Mouse (Mus musculus) hindbrain, embryonic 14.5 days (tissue): Measurements from ENCODE around the gene Creb3l2. TPM values are rescaled to one million over a fixed set of nuclear protein-coding genes. Genes with fewer than 3 reads are reported as not detected.
"Not testable (repeated sequence)": the region's sequence is repeated elsewhere in the genome, so short reads cannot be mapped to it uniquely, and the experiment has no call there.

ENCODE experiments used
- ATAC-seq: fragments of 200-750 bp; cut with Nextera tagmentation; 2 replicates; pipeline ENCODE4 v1.8.0; 2017; ENCODE audit warnings: moderate number of reproducible peaks, mild to moderate bottlenecking, moderate TSS enrichment, moderate library complexity; ENCODE audit not compliant: low FRiP score
- DNase-seq: peaks from one replicate; pipeline ENCODE4 v3.0.0-alpha.2; 2015; ENCODE audit warnings: low spot score
- H3K27ac ChIP-seq: fragments of 300-500 bp; sonication (generic); 2 replicates; pipeline ENCODE4 v1.5.1; 2014; ENCODE audit warnings: mild to moderate bottlenecking, moderate library complexity
- H3K27me3 ChIP-seq: fragments of 300-500 bp; sonication (generic); 2 replicates; pipeline ENCODE4 v1.6.1; 2014; ENCODE audit warnings: mild to moderate bottlenecking, low read length, mixed read lengths; ENCODE audit not compliant: control insufficient read depth, insufficient read depth
- H3K36me3 ChIP-seq: fragments of 300-500 bp; sonication (generic); replicated peaks from 2 replicates; pipeline ENCODE4 v1.6.1; 2014; ENCODE audit not compliant: control insufficient read depth, insufficient read depth
- H3K4me1 ChIP-seq: fragments of 300-500 bp; sonication (generic); replicated peaks from 2 replicates; pipeline ENCODE4 v1.6.1; 2014; ENCODE audit warnings: antibody characterized with exemption, low read length, mixed read lengths; ENCODE audit not compliant: control insufficient read depth, insufficient read depth
- H3K4me2 ChIP-seq: fragments of 300-500 bp; sonication (generic); replicated peaks from 2 replicates; pipeline ENCODE4 v1.6.1; 2014; ENCODE audit warnings: mild to moderate bottlenecking, moderate library complexity
- H3K4me3 ChIP-seq: fragments of 300-500 bp; sonication (generic); replicated peaks from 2 replicates; pipeline ENCODE4 v1.5.1; 2014; ENCODE audit warnings: mild to moderate bottlenecking, low read length
- H3K9ac ChIP-seq: fragments of 300-500 bp; sonication (generic); 2 replicates; pipeline ENCODE4 v1.6.1; 2014
- H3K9me3 ChIP-seq: fragments of 300-500 bp; sonication (generic); 2 replicates; pipeline ENCODE4 v1.6.1; 2016; ENCODE audit warnings: low read length; ENCODE audit not compliant: control insufficient read depth
- WGBS: fragments of 180-500 bp; shearing (Covaris S2); extraction: QIAGEN DNeasy Blood & Tissue Kit; methylation state at CpG from one replicate; pipeline ENCODE4 v1.1.7; 2014; 5-methylcytosine and 5-hydroxymethylcytosine counted together
- polyA plus RNA-seq: library from polyadenylated mRNA; unstranded; fragments of >200 nt; fragmentation: Nextera tagmentation; extraction: Ambion mirVana; gene quantifications from 2 replicates; pipeline ENCODE4 v1.2.1, GENCODE M21; 2014

The Creb3l2 gene
- polyA plus RNA-seq, 1 experiment from 2014 or later, result 5.5 TPM

DNA sequence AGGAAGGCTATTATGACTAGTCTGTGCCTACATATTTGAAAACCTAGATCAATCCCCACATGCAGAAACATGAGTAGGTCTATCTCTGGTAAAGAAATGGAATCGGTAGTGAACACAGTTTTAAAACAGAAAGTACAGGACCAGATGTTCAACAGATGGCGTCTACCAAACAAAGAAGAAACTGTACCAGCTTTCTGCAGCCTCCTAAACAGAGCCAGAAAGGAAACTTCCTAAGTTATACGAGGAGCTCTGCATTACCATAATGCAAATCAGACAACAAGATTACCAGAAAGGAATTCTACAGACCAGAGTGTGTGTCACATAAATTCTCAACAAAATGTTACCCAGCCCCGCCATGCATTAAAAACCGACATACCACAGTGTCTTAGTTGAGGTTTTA is 23.9 kb upstream of the Creb3l2 start:
- no peaks in the 10 kb centered on the region for H3K9me3 ChIP-seq
- no peak overlapping the region for H3K27ac ChIP-seq
- H3K36me3 ChIP-seq, result no peaks in the 10 kb centered on the region
- ATAC-seq, result no peak
- H3K4me3 ChIP-seq, result no peak overlapping the region
- peaks cover 3% of the 10 kb centered on the region; the same call in 1 of the 2 replicates for H3K4me1 ChIP-seq
- no peaks in the 10 kb centered on the region for H3K27me3 ChIP-seq
- no peak overlapping the region for H3K4me2 ChIP-seq
- H3K9ac ChIP-seq, result no peak overlapping the region
- DNase-seq, result no peak
- 81% methylated on average over 5 of the region's 5 CpGs for WGBS

DNA sequence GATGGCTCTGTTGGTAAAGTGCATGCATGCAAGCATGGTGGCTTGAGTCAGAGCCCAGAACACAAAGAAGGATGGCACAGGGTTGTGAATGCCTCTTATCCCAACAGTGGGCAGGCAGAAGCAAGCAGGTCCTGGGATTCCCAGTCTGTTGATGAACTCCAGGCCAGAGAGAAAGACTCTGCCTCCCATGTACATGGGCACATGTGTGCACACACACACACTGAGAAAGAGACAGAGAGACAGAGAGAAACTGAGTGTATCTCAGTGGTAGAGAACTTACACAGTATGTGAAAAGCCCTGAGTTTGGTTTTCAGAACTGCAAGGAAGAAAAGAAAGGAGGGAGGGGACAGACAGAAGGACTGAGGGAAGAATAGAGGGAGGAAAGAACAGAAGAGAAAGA is 23.4 kb upstream of the Creb3l2 start:
- H3K4me1 ChIP-seq, result peaks cover 3% of the 10 kb centered on the region; the same call in 1 of the 2 replicates
- ATAC-seq, result no peak
- DNase-seq, result no peak
- H3K9me3 ChIP-seq, result no peaks in the 10 kb centered on the region
- H3K36me3 ChIP-seq, result no peaks in the 10 kb centered on the region
- H3K27ac ChIP-seq, result no peak overlapping the region
- H3K9ac ChIP-seq, result no peak overlapping the region
- H3K4me2 ChIP-seq, result no peak overlapping the region
- no peaks in the 10 kb centered on the region for H3K27me3 ChIP-seq
- no peak overlapping the region for H3K4me3 ChIP-seq

GRCm38 (mm10) chr6:37464585-37464984 is 22.6 kb upstream of the Creb3l2 start:
- Histone ChIP-seq H3K27ac (no peak overlapping the region), H3K4me2 (peak overlapping the region; percentile 58), H3K36me3 (no peaks in the 10 kb centered on the region), H3K9ac (peak overlapping the region; percentile 40; the same call in 1 of the 2 replicates), H3K4me1 (peaks cover 3% of the 10 kb centered on the region; the same call in 1 of the 2 replicates), H3K9me3 (no peaks in the 10 kb centered on the region), H3K27me3 (no peaks in the 10 kb centered on the region), H3K4me3 (peak overlapping the region; percentile 33)
- 5% methylated on average over 5 of the region's 5 CpGs for WGBS
- no peak for DNase-seq
- ATAC-seq, result no peak

DNA sequence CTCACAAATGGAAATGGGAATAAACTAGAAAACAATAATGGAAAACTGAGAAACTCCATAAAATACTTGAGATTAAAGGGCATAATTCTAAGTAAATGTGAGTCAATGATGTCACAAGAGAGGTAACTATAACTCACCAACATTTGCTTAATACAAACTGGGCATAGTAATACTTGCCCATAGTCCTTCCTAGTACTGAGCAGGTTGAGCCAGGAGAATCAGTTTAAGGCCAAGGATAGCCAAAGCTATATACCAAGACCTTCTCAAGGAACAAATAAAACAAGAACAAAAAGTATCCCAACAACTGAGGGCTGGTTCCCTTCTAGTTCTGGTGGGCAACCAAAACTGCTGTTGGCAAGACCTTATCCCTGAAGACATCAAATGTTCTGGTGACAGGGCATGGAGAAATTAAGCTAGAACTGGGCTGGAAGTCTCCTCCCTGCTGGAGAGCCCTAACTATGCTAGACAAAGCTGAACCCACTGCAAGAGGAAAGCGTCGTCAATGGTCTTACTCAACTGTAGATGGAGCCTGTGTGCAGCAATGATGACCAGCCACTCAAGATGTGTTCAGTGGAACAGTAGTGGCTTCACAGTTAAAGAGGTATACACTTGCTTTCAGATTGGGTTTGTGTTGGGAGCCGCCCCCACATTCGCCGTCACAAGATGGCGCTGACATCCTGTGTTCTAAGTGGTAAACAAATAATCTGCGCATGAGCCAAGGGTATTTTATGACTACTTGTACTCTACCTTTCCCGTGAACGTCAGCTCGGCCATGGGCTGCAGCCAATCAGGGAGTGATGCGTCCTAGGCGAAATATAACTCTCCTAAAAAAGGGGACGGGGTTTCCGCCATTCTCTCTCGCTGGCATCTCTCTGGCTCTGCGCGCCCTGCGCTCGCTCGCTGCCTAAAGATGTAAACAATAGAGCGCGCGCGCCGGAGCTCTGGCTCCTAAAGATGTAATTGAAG is 21.9 kb upstream of the Creb3l2 start:
- Histone ChIP-seq H3K4me2 (peak overlapping the region; percentile 58), H3K27ac (0 out of 2 replicates have a peak overlapping the region, but pooled peaks have one; percentile 1), H3K4me3 (peak overlapping the region; percentile 33)
- H3K36me3 ChIP-seq, H3K9ac ChIP-seq, H3K9me3 ChIP-seq, H3K27me3 ChIP-seq, H3K4me1 ChIP-seq: not testable (repeated sequence)
- ATAC-seq (peak; percentile 97), DNase-seq (peak; percentile 79)
- WGBS, result 0% methylated on average over 6 of the region's 25 CpGs

DNA sequence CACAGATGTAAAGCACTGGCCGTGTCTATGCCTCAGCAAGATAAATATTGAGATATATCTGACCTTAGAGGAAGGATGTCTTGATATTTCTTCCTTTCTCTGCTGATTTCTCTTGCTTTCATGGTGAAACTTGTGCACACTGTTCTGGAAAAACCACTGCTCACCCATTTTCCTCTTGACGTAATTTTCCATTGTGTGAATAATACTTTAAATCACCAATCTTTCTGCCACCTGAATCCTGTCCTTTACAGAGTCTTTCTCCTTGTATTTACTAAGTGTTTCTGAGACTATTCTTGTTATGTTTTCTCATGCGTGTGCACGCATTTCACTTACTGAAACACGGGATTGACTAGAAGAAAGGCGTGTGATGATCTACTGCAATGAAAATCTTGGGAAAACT is 18.7 kb upstream of the Creb3l2 start:
- Histone ChIP-seq H3K4me1 (peaks cover 3% of the 10 kb centered on the region; the same call in 1 of the 2 replicates), H3K36me3 (no peaks in the 10 kb centered on the region), H3K27ac (no peak overlapping the region), H3K9ac (no peak overlapping the region), H3K9me3 (no peaks in the 10 kb centered on the region), H3K4me2 (no peak overlapping the region), H3K27me3 (no peaks in the 10 kb centered on the region), H3K4me3 (no peak overlapping the region)
- WGBS, result 90% methylated on average over 6 of the region's 6 CpGs
- DNase-seq, result no peak
- no peak for ATAC-seq

DNA sequence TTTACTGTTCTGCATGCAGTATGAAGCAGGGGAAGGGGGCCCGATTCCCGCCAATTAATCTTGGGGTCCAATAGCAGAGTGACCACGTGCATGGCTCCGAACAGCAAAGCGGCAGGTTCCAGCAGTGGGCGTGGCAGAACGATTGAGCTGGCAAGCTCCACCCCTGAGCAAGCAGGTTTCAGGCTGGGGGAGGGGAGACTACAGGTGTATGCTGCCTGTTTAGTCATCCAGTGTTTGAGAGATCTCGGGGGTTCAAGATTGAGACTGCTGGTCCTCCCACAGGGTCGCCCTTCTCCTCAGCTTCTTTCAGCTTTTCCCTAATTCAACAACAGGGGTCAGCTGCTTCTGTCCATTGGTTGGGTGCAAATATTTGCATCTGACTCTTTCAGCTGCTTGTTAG is 17.7 kb upstream of the Creb3l2 start:
- H3K9ac ChIP-seq, H3K4me1 ChIP-seq, H3K4me3 ChIP-seq, H3K27ac ChIP-seq, H3K9me3 ChIP-seq, ATAC-seq, H3K36me3 ChIP-seq, H3K4me2 ChIP-seq, H3K27me3 ChIP-seq, DNase-seq: not testable (repeated sequence)
- 55% methylated on average over 9 of the region's 9 CpGs for WGBS

DNA sequence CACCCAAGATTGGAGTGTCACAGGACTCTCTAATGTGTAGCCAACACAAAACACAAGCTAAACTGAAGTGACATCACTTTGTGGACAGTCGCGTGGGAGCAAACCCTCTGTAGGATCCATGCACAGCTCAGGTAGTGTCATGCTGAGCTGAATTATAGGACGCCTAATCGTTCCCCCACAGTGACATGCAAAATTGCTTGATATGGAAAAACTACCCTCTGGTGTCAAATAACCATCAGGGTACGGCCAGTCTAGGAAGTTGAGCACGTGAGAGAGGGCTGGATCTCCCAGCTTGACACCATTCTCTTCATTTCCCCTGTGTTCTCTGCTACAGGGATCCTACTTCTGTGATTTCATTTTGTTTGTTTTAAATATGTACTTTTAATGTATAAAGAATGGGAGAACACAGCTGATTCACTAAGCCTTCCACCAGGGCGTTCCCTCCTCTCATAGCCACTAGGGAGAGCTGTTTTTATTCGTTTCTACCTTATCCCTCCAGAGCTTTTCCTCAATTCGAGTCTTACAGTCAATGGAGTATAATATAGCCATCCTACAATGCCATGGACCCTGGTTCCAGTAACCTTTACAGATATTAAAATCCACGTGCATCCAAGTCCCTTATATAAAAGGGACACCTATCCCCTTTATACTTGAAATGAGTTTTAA is 16.2 kb upstream of the Creb3l2 start:
- no peaks in the 10 kb centered on the region for H3K27me3 ChIP-seq
- H3K4me1 ChIP-seq, result no peaks in the 10 kb centered on the region
- DNase-seq, result no peak
- H3K9ac ChIP-seq, result no peak overlapping the region
- WGBS, result 48% methylated on average over 10 of the region's 10 CpGs
- H3K9me3 ChIP-seq, result no peaks in the 10 kb centered on the region
- H3K36me3 ChIP-seq, result no peaks in the 10 kb centered on the region
- H3K27ac ChIP-seq, result no peak overlapping the region
- H3K4me3 ChIP-seq, result no peak overlapping the region
- ATAC-seq, result no peak
- H3K4me2 ChIP-seq, result no peak overlapping the region

- H3K4me3 ChIP-seq, result no peak overlapping the region
- H3K4me2 ChIP-seq, result no peak overlapping the region
- DNase-seq, result no peak
- no peaks in the 10 kb centered on the region for H3K9me3 ChIP-seq
- WGBS, result 76% methylated on average over 5 of the region's 5 CpGs
- H3K27me3 ChIP-seq, result no peaks in the 10 kb centered on the region
- no peak overlapping the region for H3K27ac ChIP-seq
- no peak overlapping the region for H3K9ac ChIP-seq
- no peaks in the 10 kb centered on the region for H3K36me3 ChIP-seq
- H3K4me1 ChIP-seq, result no peaks in the 10 kb centered on the region
- no peak for ATAC-seq
These were observed 13.6 kb upstream of the Creb3l2 start for GRCm38 (mm10) chr6:37455540-37455939.

- DNase-seq, result no peak
- Histone ChIP-seq H3K27ac (no peak overlapping the region), H3K9ac (no peak overlapping the region), H3K27me3 (no peaks in the 10 kb centered on the region), H3K4me2 (no peak overlapping the region), H3K9me3 (no peaks in the 10 kb centered on the region), H3K4me1 (no peaks in the 10 kb centered on the region), H3K4me3 (no peak overlapping the region), H3K36me3 (no peaks in the 10 kb centered on the region)
- ATAC-seq, result no peak
- 83% methylated on average over 4 of the region's 4 CpGs for WGBS
These were observed 11.1 kb upstream of the Creb3l2 start for GRCm38 (mm10) chr6:37453047-37453446.
